Mouse (Mus musculus) midbrain, embryonic 13.5 days (tissue): ENCODE measurements around the gene Gpr158. TPM values are rescaled to one million over a fixed set of nuclear protein-coding genes. Genes with fewer than 3 reads are reported as not detected.

Experiments used
- ATAC-seq: fragments of 200-750 bp; cut with Nextera tagmentation; 2 replicates; pipeline ENCODE4 v1.8.0; 2017; ENCODE audit warnings: mild to moderate bottlenecking, moderate TSS enrichment, moderate library complexity
- H3K27ac ChIP-seq: fragments of 300-500 bp; sonication (generic); 2 replicates; pipeline ENCODE4 v1.5.1; 2015; ENCODE audit warnings: inconsistent platforms, mild to moderate bottlenecking, moderate library complexity
- H3K27me3 ChIP-seq: fragments of 300-500 bp; sonication (generic); 2 replicates; pipeline ENCODE4 v1.6.1; 2015; ENCODE audit warnings: mild to moderate bottlenecking, inconsistent platforms
- H3K36me3 ChIP-seq: fragments of 300-500 bp; sonication (generic); 2 replicates; pipeline ENCODE4 v1.6.1; 2015; ENCODE audit warnings: mild to moderate bottlenecking, inconsistent platforms
- H3K4me1 ChIP-seq: fragments of 300-500 bp; sonication (generic); replicated peaks from 2 replicates; pipeline ENCODE4 v1.6.1; 2015; ENCODE audit warnings: inconsistent platforms
- H3K4me2 ChIP-seq: fragments of 300-500 bp; sonication (generic); replicated peaks from 2 replicates; pipeline ENCODE4 v1.6.1; 2015; ENCODE audit warnings: moderate library complexity, mild to moderate bottlenecking, inconsistent platforms
- H3K4me3 ChIP-seq: fragments of 300-500 bp; sonication (generic); replicated peaks from 2 replicates; pipeline ENCODE4 v1.5.1; 2015; ENCODE audit warnings: mild to moderate bottlenecking, inconsistent platforms
- H3K9ac ChIP-seq: fragments of 300-500 bp; sonication (generic); replicated peaks from 2 replicates; pipeline ENCODE4 v1.6.1; 2015; ENCODE audit warnings: mild to moderate bottlenecking, inconsistent platforms
- H3K9me3 ChIP-seq: fragments of 300-500 bp; sonication (generic); 2 replicates; pipeline ENCODE4 v1.6.1; 2016; ENCODE audit warnings: mild to moderate bottlenecking, inconsistent platforms
- WGBS: fragments of 180-500 bp; shearing (Covaris S2); methylation state at CpG from one replicate; pipeline ENCODE4 v1.1.7; 2015; 5-methylcytosine and 5-hydroxymethylcytosine counted together
- polyA plus RNA-seq: library from polyadenylated mRNA; unstranded; fragments of >200 nt; fragmentation: Nextera tagmentation; extraction: Ambion mirVana; gene quantifications from 2 replicates; pipeline ENCODE4 v1.2.1, GENCODE M21; 2015

Gpr158 gene
- 2.8 TPM in 2 replicates for polyA plus RNA-seq

- Histone ChIP-seq H3K27ac (peak within 1 kb of the TSS; percentile 78), H3K36me3 (no peaks in the 10 kb centered on the region), H3K4me3 (peak within 1 kb of the TSS; percentile 54), H3K9me3 (no peaks in the 10 kb centered on the region), H3K27me3 (peaks cover 21% of the 10 kb centered on the region), H3K4me2 (peak within 1 kb of the TSS; percentile 81), H3K9ac (peak within 1 kb of the TSS; percentile 61), H3K4me1 (peaks cover 28% of the 10 kb centered on the region)
- WGBS = 1% methylated on average over 43 of the region's 43 CpGs
- peak; percentile 99 for ATAC-seq
Measured at GRCm38 (mm10) chr2:21367345-21368111, at the start of gene Gpr158. Gene Gpr158 (plus strand): TSS chr2:21367542.

GRCm38 (mm10) chr2:21343821-21344220, 23.5 kb upstream of the Gpr158 start:
- H3K27me3 ChIP-seq = no peaks in the 10 kb centered on the region
- H3K4me3 ChIP-seq = no peak overlapping the region
- H3K36me3 ChIP-seq = no peaks in the 10 kb centered on the region
- no peak overlapping the region for H3K4me2 ChIP-seq
- 84% methylated on average over 5 of the region's 5 CpGs for WGBS
- no peak overlapping the region for H3K27ac ChIP-seq
- H3K9ac ChIP-seq = no peak overlapping the region
- no peak for ATAC-seq
- H3K9me3 ChIP-seq = no peaks in the 10 kb centered on the region
- no peaks in the 10 kb centered on the region for H3K4me1 ChIP-seq

- ATAC-seq = peak; percentile 14
- Histone ChIP-seq H3K4me3 (peak overlapping the region; percentile 54), H3K27me3 (peaks cover 21% of the 10 kb centered on the region), H3K9ac (peak overlapping the region; percentile 61), H3K9me3 (no peaks in the 10 kb centered on the region), H3K36me3 (no peaks in the 10 kb centered on the region), H3K27ac (no peak overlapping the region), H3K4me1 (peaks cover 28% of the 10 kb centered on the region), H3K4me2 (peak overlapping the region; percentile 81)
- WGBS = 12% methylated on average over 44 of the region's 44 CpGs
Measured at GRCm38 (mm10) chr2:21368351-21369170, 1.2 kb downstream of the Gpr158 start.

GRCm38 (mm10) chr2:21369171-21369485, 1.8 kb downstream of the Gpr158 start:
- ATAC-seq = no peak

GRCm38 (mm10) chr2:21369556-21369955, 2.2 kb downstream of the Gpr158 start:
- Histone ChIP-seq H3K4me2 (peak overlapping the region; percentile 81), H3K9me3 (no peaks in the 10 kb centered on the region), H3K4me3 (peak overlapping the region; percentile 54), H3K36me3 (no peaks in the 10 kb centered on the region), H3K9ac (no peak overlapping the region), H3K27me3 (peaks cover 21% of the 10 kb centered on the region), H3K4me1 (peaks cover 28% of the 10 kb centered on the region), H3K27ac (no peak overlapping the region)
- WGBS = 55% methylated on average over 2 of the region's 2 CpGs
- ATAC-seq = no peak

More at GRCm38 (mm10) chr2:21369171-21369485, 1.8 kb downstream of the Gpr158 start:
- Histone ChIP-seq H3K9ac (peak overlapping the region; percentile 61; the same call in 1 of the 2 replicates), H3K4me3 (peak overlapping the region; percentile 54), H3K36me3 (no peaks in the 10 kb centered on the region), H3K4me1 (peaks cover 28% of the 10 kb centered on the region), H3K9me3 (no peaks in the 10 kb centered on the region), H3K27me3 (peaks cover 21% of the 10 kb centered on the region), H3K27ac (no peak overlapping the region), H3K4me2 (peak overlapping the region; percentile 81)
- 50% methylated on average over 6 of the region's 6 CpGs for WGBS

- no peaks in the 10 kb centered on the region for H3K36me3 ChIP-seq
- no peak for ATAC-seq
- H3K27me3 ChIP-seq = no peaks in the 10 kb centered on the region
- H3K9ac ChIP-seq = no peak overlapping the region
- H3K9me3 ChIP-seq = no peaks in the 10 kb centered on the region
- H3K27ac ChIP-seq = no peak overlapping the region
- no peaks in the 10 kb centered on the region for H3K4me1 ChIP-seq
- no peak overlapping the region for H3K4me3 ChIP-seq
- no peak overlapping the region for H3K4me2 ChIP-seq
- WGBS = 83% methylated on average over 2 of the region's 2 CpGs
Measured at GRCm38 (mm10) chr2:21379516-21379915, 12.2 kb downstream of the Gpr158 start.

DNA sequence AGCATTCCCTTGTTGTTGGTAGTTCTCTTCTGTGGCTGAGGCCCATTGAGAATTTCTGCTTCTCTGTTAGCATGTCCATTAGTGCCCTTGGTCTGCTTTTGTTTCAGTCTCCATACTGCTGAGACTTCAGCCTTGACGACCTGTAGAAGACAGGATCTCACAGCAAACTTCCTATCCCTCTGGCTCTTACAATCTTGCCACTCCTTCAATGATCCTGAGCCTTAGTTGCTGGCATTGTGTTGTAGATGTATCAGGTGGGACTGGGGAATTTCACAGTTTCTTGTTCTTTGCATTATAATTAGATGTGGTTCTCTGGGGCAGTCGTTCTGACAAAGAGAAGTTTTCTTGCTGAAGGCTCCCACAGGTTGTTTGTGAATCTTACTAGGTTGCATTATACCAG, 25.4 kb downstream of the Gpr158 start:
- no peaks in the 10 kb centered on the region for H3K27me3 ChIP-seq
- WGBS = 17% methylated on average over 2 of the region's 2 CpGs

GRCm38 (mm10) chr2:21397347-21397746, 30.0 kb downstream of the Gpr158 start:
- ATAC-seq = no peak
- H3K27ac ChIP-seq = no peak overlapping the region
- 91% methylated on average over 12 of the region's 12 CpGs for WGBS
- no peaks in the 10 kb centered on the region for H3K36me3 ChIP-seq
- H3K9me3 ChIP-seq = no peaks in the 10 kb centered on the region
- no peak overlapping the region for H3K4me3 ChIP-seq
- H3K27me3 ChIP-seq = no peaks in the 10 kb centered on the region
- H3K4me2 ChIP-seq = no peak overlapping the region
- 0 out of 2 replicates have a peak, but pooled peaks cover 4% of the 10 kb centered on the region for H3K4me1 ChIP-seq
- no peak overlapping the region for H3K9ac ChIP-seq

More for the DNA sequence above, 25.4 kb downstream of the Gpr158 start:
- Histone ChIP-seq H3K4me2 (no peak overlapping the region), H3K9ac (no peak overlapping the region), H3K4me3 (no peak overlapping the region), H3K27ac (no peak overlapping the region), H3K36me3 (no peaks in the 10 kb centered on the region), H3K4me1 (no peaks in the 10 kb centered on the region), H3K9me3 (no peaks in the 10 kb centered on the region)
- no peak for ATAC-seq

DNA sequence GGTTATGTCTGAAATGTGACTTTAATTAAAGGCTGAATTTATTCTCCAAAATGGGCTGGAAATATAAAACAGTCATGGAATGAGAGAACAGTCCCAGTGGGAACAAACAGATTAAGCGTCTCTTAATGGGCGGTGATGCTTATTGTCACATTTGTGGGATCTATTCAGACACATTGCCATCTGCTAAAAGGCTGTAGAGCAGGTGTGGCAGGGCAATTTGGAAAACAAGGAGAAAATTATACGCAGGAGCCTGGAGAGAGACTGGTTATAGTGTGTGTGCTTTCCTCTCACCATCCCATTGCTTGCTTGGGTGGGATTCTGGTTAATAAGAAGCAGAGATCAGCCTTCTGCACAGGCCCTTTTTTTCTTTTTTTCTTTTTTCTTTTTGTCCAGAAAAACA, 32.3 kb downstream of the Gpr158 start:
- no peak for ATAC-seq
- H3K27ac ChIP-seq = no peak overlapping the region
- no peak overlapping the region for H3K9ac ChIP-seq
- 0 out of 2 replicates have a peak, but pooled peaks cover 4% of the 10 kb centered on the region for H3K4me1 ChIP-seq
- no peak overlapping the region for H3K4me2 ChIP-seq
- no peaks in the 10 kb centered on the region for H3K27me3 ChIP-seq
- no peaks in the 10 kb centered on the region for H3K9me3 ChIP-seq
- 59% methylated on average over 3 of the region's 3 CpGs for WGBS
- no peak overlapping the region for H3K4me3 ChIP-seq
- no peaks in the 10 kb centered on the region for H3K36me3 ChIP-seq

GRCm38 (mm10) chr2:21405617-21406016, 38.3 kb downstream of the Gpr158 start:
- Histone ChIP-seq H3K27me3 (no peaks in the 10 kb centered on the region), H3K9me3 (no peaks in the 10 kb centered on the region), H3K36me3 (no peaks in the 10 kb centered on the region), H3K27ac (no peak overlapping the region), H3K4me3 (no peak overlapping the region), H3K9ac (no peak overlapping the region), H3K4me2 (no peak overlapping the region), H3K4me1 (no peaks in the 10 kb centered on the region)
- ATAC-seq = no peak
- WGBS = 77% methylated on average over 3 of the region's 3 CpGs

GRCm38 (mm10) chr2:21407443-21407985, 40.2 kb downstream of the Gpr158 start:
- no peaks in the 10 kb centered on the region for H3K9me3 ChIP-seq
- WGBS = 93% methylated on average over 2 of the region's 2 CpGs
- ATAC-seq = no peak
- H3K4me2 ChIP-seq = no peak overlapping the region
- H3K27ac ChIP-seq = no peak overlapping the region
- no peaks in the 10 kb centered on the region for H3K27me3 ChIP-seq
- H3K9ac ChIP-seq = no peak overlapping the region
- H3K36me3 ChIP-seq = no peaks in the 10 kb centered on the region
- no peaks in the 10 kb centered on the region for H3K4me1 ChIP-seq
- H3K4me3 ChIP-seq = no peak overlapping the region

DNA sequence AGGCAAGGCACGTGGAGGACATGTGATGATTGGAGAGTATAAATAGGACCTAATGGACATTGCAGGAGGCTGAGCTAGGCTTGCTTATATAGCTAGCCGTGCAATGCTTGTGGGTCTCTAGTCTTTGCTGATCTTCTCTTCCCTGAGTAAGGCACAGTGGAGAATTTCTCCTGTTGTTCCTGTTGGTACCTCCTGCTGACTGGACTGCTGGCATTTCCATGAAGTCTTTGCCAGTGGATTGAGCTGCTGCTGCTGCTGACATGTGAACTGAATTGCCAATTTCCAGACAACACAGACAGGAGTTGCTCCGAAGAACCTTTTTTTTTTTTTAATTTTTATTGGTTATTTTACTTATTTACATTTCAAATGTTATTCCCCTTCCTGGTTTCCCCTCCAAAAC, 41.5 kb downstream of the Gpr158 start:
- no peaks in the 10 kb centered on the region for H3K9me3 ChIP-seq
- H3K27me3 ChIP-seq = no peaks in the 10 kb centered on the region
- H3K4me3 ChIP-seq = no peak overlapping the region
- H3K36me3 ChIP-seq = no peaks in the 10 kb centered on the region
- no peak overlapping the region for H3K4me2 ChIP-seq
- ATAC-seq = no peak
- H3K4me1 ChIP-seq = no peaks in the 10 kb centered on the region
- H3K27ac ChIP-seq = no peak overlapping the region
- no peak overlapping the region for H3K9ac ChIP-seq
- WGBS = 85% methylated on average over 3 of the region's 3 CpGs
